ENCODE assay signal across 21 mouse cellular contexts in genomic region chr7:143194064-143194463, GRCm38 (mm10).
"Had no signal": no experiment of that assay in that cellular context is flagged by ENCODE, and none has a peak within 500 bp of the region (broad histone marks: within the 10 kb centered on the region; RNA-seq: fewer than 3 reads in every experiment).

No protein-coding gene starts in this region.

- DNase-seq: kidney, adult 18-20 months; kidney, adult 9 months; kidney, postnatal 14 days; layer of hippocampus, adult 9-11 months; liver; lung, adult 18-20 months; lung, postnatal 10 days; lung, postnatal 36 days; midbrain, embryonic 14.5 days; thymus, adult 18-20 months; thymus, postnatal 36 days had no signal

- H3K9ac ChIP-seq: intestine, embryonic 15.5 days; limb, embryonic 13.5 days; liver, embryonic 12.5 days; liver, embryonic 15.5 days; lung, embryonic 15.5 days; neural tube, embryonic 13.5 days had no signal

- H3K4me2 ChIP-seq: intestine, embryonic 15.5 days; limb, embryonic 13.5 days; liver, embryonic 12.5 days; liver, embryonic 15.5 days; lung, embryonic 15.5 days; midbrain, embryonic 11.5 days; neural tube, embryonic 13.5 days had no signal

- H3K9me3 ChIP-seq: intestine, embryonic 15.5 days; limb, embryonic 13.5 days; liver, embryonic 12.5 days; liver, embryonic 15.5 days; lung, embryonic 15.5 days; megakaryocyte, embryonic 14.5 days; neural tube, embryonic 13.5 days had no signal

- ATAC-seq: intestine, embryonic 15.5 days; liver, embryonic 12.5 days had no signal

- H3K4me3 ChIP-seq: intestine, embryonic 15.5 days; layer of hippocampus, adult 2 months; limb, embryonic 13.5 days; liver, embryonic 12.5 days; liver, embryonic 15.5 days; lung, embryonic 15.5 days; megakaryocyte, embryonic 14.5 days; neural tube, embryonic 13.5 days had no signal

- H3K27me3 ChIP-seq: intestine, embryonic 15.5 days; limb, embryonic 13.5 days; liver, embryonic 15.5 days; lung, embryonic 15.5 days; neural tube, embryonic 13.5 days had no signal

- H3K4me1 ChIP-seq: intestine, embryonic 15.5 days; limb, embryonic 13.5 days; liver, embryonic 12.5 days; liver, embryonic 15.5 days; lung, embryonic 15.5 days; megakaryocyte, embryonic 14.5 days had no signal

- H3K36me3 ChIP-seq: intestine, embryonic 15.5 days; limb, embryonic 13.5 days; liver, embryonic 12.5 days; liver, embryonic 15.5 days; lung, embryonic 15.5 days; neural tube, embryonic 13.5 days had no signal

- H3K27ac ChIP-seq: intestine, embryonic 15.5 days; layer of hippocampus, adult 2 months; limb, embryonic 13.5 days; liver, embryonic 12.5 days; liver, embryonic 15.5 days; lung, embryonic 15.5 days; neural tube, embryonic 13.5 days; stomach, postnatal 0 days had no signal
